Mouse (Mus musculus) C2C12 (cell line): ENCODE measurements at regions not wholly inside any gene's neighbourhood (a gene's known extent, or its start where the extent isn't known, plus 50 kb on each side); places are given as distances from the start of the nearest gene placed in this dataset.

Source experiments
- CTCF ChIP-seq: IDR thresholded peaks from one replicate; pipeline ENCODE4 v1.5.1; 2011; ENCODE audit not compliant: control insufficient read depth, insufficient read depth, insufficient read length
- MYOD1 ChIP-seq: IDR thresholded peaks from one replicate; pipeline ENCODE4 v1.6.1; 2011; ENCODE audit warnings: low read depth; ENCODE audit not compliant: control insufficient read depth, insufficient read length
- MYOG ChIP-seq: IDR thresholded peaks from one replicate; pipeline ENCODE4 v1.6.1; 2011; ENCODE audit not compliant: control insufficient read depth, insufficient read length; ENCODE audit errors: extremely low read depth
- USF1 ChIP-seq: IDR thresholded peaks from one replicate; pipeline ENCODE4 v1.6.1; 2011; ENCODE audit warnings: low read depth, mild to moderate bottlenecking, control low read depth, moderate library complexity

DNA sequence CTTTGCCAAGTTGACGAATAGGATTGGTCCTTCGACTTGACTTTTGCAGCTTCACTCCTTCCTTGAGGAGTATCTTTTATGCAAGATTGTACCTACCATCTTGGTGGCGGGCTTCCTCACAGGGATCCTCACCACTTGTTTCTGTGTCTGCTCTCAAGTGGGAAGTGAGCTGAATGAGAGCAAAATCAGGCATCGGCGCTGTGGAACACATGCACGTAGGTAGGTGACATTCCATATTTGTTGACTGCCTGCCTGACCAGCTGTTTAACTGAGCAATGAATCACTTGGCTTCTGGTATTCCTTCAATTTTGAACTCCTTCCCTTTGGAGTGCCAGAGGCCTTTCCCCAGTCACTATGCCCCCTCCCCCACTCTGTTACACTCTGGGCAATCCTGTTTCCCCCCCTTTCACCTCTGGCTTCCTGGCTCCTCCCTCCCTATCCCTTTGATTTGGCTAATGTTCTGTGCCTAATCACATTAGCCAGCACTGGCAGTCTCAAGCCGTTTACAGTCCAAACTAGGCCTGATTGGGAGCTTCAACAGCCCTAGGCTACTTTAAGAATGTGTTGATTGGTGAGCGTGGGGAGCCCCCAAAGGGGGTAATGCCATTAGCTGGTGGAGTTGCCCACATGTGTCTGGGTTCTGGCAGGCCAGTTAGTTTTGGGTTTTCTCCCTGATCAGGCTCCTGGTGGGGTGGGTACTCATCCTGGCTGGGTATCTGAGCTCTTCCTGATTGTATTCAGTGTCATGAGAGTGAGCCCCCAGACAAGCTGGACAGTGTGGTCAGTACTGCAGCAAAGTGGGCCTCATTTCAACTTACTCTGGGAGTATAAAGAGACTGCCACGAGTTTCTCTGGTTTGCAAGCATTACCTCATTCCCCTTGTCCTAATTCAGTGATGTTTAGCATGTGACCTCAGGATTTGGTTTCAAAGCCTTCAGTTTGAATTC, 285.8 kb downstream of the Bcl11a start:
- no peak for TF ChIP-seq MYOG
- no peak for TF ChIP-seq CTCF
- TF ChIP-seq USF1: no peak
- no peak for TF ChIP-seq MYOD1
